Mouse (Mus musculus) bone marrow, adult 2 months (tissue): ENCODE results near the gene Fhod1.

Experiments used
- CTCF ChIP-seq: fragments of 200-500 bp; IDR thresholded peaks from 2 replicates; pipeline ENCODE4 v1.5.1; 2011; ENCODE audit warnings: low read length, control low read depth; ENCODE audit not compliant: control insufficient read depth, insufficient read depth
- POLR2A ChIP-seq: fragments of 200-500 bp; IDR thresholded peaks from 2 replicates; pipeline ENCODE4 v1.6.1; 2011; ENCODE audit warnings: low read depth, mild to moderate bottlenecking, control low read depth, low read length, borderline replicate concordance; ENCODE audit not compliant: control insufficient read depth

GRCm38 (mm10) chr8:105361751-105362702 is 14.3 kb upstream of the Fhod1 start:
- TF ChIP-seq POLR2A: no peak
- no peak for TF ChIP-seq CTCF
